Mouse (Mus musculus) cortical plate, adult 2 months (tissue): ENCODE results near the gene Cyp2t4. TPM values are rescaled to one million over a fixed set of nuclear protein-coding genes. Genes with fewer than 3 reads are reported as not detected.

Source experiments
- H3K27ac ChIP-seq: fragments of 200-500 bp; 2 replicates; pipeline ENCODE4 v1.5.1; 2012; ENCODE audit warnings: low read length, control low read depth, inconsistent platforms; ENCODE audit not compliant: insufficient read depth
- H3K4me1 ChIP-seq: fragments of 200-500 bp; 2 replicates; pipeline ENCODE4 v1.6.1; 2011; ENCODE audit warnings: low read length; ENCODE audit not compliant: control insufficient read depth, insufficient read depth
- H3K4me3 ChIP-seq: fragments of 200-500 bp; 2 replicates; pipeline ENCODE4 v1.5.1; 2011; ENCODE audit warnings: mild to moderate bottlenecking, low read length, control low read depth; ENCODE audit not compliant: insufficient read depth
- CTCF ChIP-seq: fragments of 200-500 bp; IDR thresholded peaks from 2 replicates; pipeline ENCODE4 v1.5.1; 2011; ENCODE audit warnings: mild to moderate bottlenecking, control low read depth, low read length; ENCODE audit not compliant: insufficient read depth; ENCODE audit errors: extremely low read depth
- POLR2A ChIP-seq: fragments of 200-500 bp; IDR thresholded peaks from 2 replicates; pipeline ENCODE4 v1.6.1; 2011; ENCODE audit warnings: mild to moderate bottlenecking, low read length, control low read depth; ENCODE audit not compliant: insufficient read depth; ENCODE audit errors: extremely low read depth
- polyA plus RNA-seq: library from polyadenylated mRNA; depleted of rRNA; stranded (reverse); fragments of >200 nt; gene quantifications from 2 replicates; pipeline ENCODE4 v1.2.3, GENCODE M21; 2012; rRNA removed

Gene Cyp2t4
- not detected in 2 replicates for polyA plus RNA-seq

DNA sequence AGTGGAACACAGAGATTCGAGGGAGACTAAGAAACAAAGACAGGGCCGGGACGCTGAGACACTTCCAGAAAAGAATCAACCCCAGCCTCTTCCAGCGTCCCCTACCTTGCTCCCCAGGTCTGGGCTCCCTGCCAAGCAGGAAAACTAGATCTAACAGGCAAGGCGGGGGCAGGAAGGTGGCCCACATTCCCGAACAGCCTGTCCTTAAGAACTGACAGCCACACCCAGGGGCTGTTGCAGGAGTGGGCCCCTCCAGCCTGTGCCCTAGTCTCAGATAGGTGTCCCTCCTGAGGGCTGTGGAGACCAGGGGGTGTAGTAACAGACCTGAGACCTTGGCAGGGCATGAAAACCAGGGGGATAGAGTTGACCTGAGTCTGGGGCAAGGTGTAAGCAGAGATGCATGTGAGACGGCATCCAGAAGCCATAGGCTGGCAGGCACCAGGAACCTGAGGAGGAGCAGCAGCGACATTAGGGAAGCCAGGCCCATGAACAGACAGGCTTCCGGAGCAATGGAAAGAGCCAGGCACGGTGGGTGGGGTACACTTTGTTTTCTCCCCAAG is at the start of gene Cyp2t4:
Gene Cyp2t4, plus strand, starts transcription at position 510 of the 560 bp plus-strand sequence.
- 0 out of 2 replicates have a peak, but pooled peaks cover 2% of the 10 kb centered on the region for H3K4me1 ChIP-seq
- TF ChIP-seq CTCF: no peak
- TF ChIP-seq POLR2A: no peak
- 0 out of 2 replicates have a peak within 1 kb of the TSS, but pooled peaks have one; percentile 15 for H3K27ac ChIP-seq
- no peak within 1 kb of the TSS for H3K4me3 ChIP-seq

DNA sequence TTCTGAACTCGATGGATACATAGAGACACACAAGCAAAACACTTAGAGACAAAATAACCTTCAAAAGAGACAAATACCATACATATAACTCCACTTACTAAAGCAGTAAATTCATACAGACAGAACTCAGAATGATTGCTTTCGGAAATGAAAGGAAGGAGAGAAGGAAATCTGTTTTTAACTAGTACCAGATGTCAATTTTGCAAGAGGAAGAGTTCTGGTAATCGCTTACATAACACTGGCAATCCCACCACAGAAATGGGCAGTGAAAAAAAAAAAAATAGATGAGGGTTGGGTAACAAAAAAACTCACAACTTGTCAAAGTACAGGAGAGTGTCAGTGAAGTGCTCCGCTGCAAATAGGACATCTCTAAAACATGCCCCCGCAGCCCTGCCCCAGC is 48.6 kb upstream of the Cyp2t4 start:
- Histone ChIP-seq H3K4me3 (no peak overlapping the region), H3K4me1 (no peaks in the 10 kb centered on the region), H3K27ac (no peak overlapping the region)
- TF ChIP-seq CTCF (no peak), POLR2A (no peak)

DNA sequence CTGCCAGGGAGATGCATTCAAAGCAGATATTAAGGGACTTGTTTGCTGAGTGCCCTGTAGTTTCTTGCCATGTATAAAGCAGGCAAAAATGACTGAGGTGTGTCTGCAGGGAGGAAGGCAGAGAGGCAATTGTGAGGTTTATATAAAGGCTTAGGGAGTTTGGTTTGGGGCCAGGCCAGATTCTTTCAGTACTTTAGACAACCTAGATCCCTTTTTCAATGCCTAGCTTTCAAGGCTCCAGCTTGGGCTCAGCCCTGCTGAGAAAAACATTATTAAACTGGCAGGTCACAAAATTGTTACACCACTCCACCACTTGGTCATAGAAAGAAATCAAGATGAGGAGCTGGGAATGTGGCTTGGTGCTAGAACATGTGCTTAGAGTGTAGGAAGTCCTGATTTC is 43.2 kb upstream of the Cyp2t4 start:
- TF ChIP-seq POLR2A (no peak), CTCF (no peak)
- Histone ChIP-seq H3K4me3 (no peak overlapping the region), H3K4me1 (no peaks in the 10 kb centered on the region), H3K27ac (no peak overlapping the region)

DNA sequence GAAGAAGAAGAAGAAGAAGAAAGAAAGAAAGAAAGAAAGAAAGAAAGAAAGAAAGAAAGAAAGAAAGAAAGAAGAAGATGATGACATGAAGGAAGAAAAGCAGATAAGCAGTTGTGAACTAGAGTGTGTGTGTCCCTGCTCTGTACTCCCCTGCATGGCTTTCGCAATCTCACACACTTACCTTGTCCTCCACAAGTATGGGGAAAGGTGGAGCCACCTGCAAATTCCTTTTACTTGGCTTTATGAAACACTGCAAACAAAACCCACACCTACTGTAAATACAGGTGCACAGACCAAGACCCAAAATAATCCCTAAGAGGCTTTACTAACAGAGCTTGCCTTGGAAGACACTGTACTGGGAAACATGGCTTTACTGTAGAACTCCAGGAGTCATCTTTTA is 42.5 kb upstream of the Cyp2t4 start:
- Histone ChIP-seq H3K4me3 (no peak overlapping the region), H3K27ac (no peak overlapping the region), H3K4me1 (no peaks in the 10 kb centered on the region)
- no peak for TF ChIP-seq POLR2A
- TF ChIP-seq CTCF: no peak

DNA sequence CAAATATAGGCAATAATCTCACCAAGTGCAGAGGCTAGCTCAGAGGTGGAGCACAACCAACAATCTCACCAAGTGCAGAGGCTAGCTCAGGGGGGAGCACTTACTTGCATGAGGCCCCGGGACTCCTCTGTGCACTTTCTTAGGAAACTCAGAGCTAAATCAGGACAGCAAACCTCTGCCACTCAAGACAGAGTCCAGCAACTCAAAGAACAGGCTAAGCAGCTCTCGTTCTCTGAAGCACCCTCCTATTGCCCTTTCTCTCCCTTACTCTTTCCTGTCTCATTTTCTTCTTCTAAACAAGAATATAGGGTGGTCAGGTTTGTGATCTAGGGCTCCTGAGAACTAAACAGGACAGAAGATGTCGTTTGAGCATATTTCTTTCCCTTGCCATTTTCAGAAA is 41.5 kb upstream of the Cyp2t4 start:
- TF ChIP-seq POLR2A (no peak), CTCF (no peak)
- H3K27ac ChIP-seq: no peak overlapping the region
- no peaks in the 10 kb centered on the region for H3K4me1 ChIP-seq
- H3K4me3 ChIP-seq: no peak overlapping the region

DNA sequence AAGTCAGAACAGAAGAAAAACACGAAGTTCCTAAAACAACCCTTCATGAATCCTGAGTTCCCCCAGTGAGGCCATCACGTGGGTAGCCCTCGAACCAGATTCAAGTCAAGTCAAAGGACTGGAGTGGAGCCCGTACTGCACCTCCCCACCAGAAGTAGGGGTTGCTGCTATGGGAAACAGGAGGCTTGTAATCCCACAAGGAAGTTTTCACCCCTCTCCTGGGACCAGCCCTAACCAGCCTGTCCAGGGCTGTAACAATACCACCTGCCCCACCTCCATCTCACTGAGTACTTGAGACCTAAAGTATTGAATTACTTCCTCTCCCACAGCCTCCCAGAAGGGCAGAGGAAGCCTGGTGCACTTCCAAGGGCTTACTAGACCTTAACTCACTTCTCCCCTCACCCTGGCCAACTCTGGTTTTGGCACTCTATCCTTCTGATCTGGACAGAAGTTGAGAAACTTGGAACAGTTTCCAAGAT is 35.4 kb upstream of the Cyp2t4 start:
- Histone ChIP-seq H3K27ac (no peak overlapping the region), H3K4me3 (no peak overlapping the region), H3K4me1 (no peaks in the 10 kb centered on the region)
- TF ChIP-seq POLR2A (no peak), CTCF (no peak)

DNA sequence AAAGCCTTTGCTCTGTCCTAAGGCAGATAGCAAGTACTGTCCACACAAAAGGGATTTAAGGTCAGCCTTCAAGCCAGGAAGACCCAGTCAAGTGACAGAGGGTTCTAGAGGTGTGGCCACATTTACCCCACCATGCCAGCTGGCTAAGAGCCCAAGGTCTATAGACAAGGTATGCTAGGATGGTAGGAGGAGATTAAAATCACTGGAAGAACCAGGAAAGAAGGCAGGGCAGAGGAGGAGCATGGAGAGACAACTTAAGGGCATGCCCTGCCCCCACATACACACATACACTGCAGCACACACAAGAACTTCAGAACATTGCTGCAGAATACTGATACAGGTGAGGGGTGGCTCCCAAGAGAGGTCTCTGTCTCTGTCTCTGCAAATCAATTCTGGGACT is 33.8 kb upstream of the Cyp2t4 start, which contains the start of gene Cyp2f2:
Gene Cyp2f2, plus strand, starts transcription at position 234 of the 400 bp plus-strand sequence.
- TF ChIP-seq CTCF: no peak
- TF ChIP-seq POLR2A: no peak
- Histone ChIP-seq H3K4me3 (no peak within 1 kb of the TSS), H3K4me1 (no peaks in the 10 kb centered on the region), H3K27ac (no peak within 1 kb of the TSS)

DNA sequence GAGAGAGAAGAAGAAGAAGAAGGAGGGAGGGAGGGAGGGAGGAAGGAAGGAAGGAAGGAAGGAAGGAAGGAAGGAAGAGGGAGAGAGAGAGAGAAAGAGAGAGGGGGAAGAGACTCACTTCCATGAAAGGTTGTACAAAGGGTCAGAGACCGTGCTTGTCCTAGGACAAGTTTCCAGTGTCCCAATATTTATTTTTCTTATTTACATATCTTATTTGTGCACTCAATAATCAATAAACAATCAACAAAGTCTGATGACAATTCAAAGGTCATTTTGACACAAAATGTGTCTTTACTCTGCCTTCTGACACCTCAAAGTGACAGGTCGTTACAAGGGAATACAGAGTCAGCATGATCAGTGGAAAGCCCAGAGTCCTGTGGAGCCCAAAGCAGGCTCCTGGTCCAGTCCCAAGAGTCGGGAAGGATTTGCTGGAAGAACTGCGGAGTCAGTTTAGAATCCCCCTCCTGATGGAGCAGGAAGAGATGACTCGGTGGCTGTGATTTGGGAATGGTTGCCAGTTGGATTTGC is 29.1 kb upstream of the Cyp2t4 start:
- TF ChIP-seq CTCF (no peak), POLR2A (no peak)
- H3K4me3 ChIP-seq: no peak overlapping the region
- H3K27ac ChIP-seq: no peak overlapping the region
- no peaks in the 10 kb centered on the region for H3K4me1 ChIP-seq

DNA sequence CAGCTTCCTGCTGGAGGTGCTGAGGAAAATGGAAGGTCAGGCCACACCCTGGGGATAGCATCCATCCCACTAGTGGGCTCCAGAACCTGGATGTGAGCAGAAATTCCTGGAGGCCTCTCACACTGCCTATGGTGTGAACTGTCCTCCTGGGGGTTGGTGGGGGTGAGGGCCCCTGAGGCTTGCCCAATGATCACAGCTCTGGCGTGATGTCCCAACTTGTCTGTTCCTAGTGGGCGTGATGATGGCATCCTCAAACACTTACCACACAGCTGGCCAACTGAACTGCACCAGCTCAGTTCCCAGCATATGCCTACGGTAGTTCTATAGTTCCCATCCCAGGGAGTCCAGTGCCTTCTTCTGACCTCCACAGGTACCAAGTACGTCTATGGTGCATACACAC is 28.5 kb upstream of the Cyp2t4 start:
- H3K4me1 ChIP-seq: no peaks in the 10 kb centered on the region
- no peak overlapping the region for H3K4me3 ChIP-seq
- no peak overlapping the region for H3K27ac ChIP-seq
- no peak for TF ChIP-seq CTCF
- TF ChIP-seq POLR2A: no peak

DNA sequence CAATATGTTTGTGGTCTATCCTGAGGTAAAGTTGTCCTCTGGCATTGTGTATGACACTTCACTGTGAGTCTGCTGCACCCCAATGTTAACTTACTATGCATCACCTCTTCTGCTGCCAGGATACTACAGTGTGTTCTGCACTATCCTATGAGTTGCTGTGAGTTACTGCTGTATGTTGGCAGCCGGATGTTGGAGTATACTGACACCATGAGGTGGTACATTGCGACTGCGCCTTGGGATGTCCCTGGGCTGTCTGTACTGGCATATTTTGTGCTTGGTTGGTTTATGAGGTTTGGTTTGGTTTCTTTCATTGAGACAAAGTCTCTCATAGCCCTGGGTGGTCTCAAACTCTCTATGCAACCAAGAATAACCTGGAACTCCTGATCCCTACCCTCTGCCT is 25.4 kb upstream of the Cyp2t4 start:
- H3K4me1 ChIP-seq: no peaks in the 10 kb centered on the region
- no peak overlapping the region for H3K27ac ChIP-seq
- H3K4me3 ChIP-seq: no peak overlapping the region
- TF ChIP-seq POLR2A: no peak
- TF ChIP-seq CTCF: peak; percentile 64

DNA sequence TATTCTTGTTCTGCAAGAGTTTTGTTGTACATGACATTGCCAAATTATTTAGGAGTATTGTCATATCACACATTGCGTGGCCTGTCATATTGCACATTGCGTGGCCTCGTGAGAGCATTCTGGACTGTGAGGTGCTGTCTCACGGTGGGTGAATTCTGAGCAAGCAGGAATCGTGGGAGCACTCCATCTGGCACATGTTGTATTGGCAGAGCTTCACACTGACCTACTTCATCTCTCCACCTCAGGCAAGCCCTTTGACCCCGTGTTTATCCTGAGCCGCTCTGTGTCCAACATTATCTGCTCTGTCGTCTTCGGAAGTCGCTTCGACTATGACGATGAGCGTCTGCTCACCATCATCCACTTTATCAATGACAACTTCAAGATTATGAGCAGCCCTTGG is 24.6 kb upstream of the Cyp2t4 start:
- Histone ChIP-seq H3K4me1 (no peaks in the 10 kb centered on the region), H3K4me3 (no peak overlapping the region), H3K27ac (no peak overlapping the region)
- TF ChIP-seq POLR2A: no peak
- no peak for TF ChIP-seq CTCF
